Mouse (Mus musculus) cerebellum, adult 2 months (tissue): ENCODE measurements around the gene Sycn. TPM values are rescaled to one million over a fixed set of nuclear protein-coding genes. Genes with fewer than 3 reads are reported as not detected.

ENCODE experiments used
- DNase-seq, 2 experiments: peaks; one replicate each; pipeline ENCODE4 v3.0.0; 2021
- H3K27ac ChIP-seq: fragments of 200-500 bp; 2 replicates; pipeline ENCODE4 v1.5.1; 2012; ENCODE audit warnings: low read length, control low read depth, inconsistent platforms; ENCODE audit not compliant: insufficient read depth
- H3K27me3 ChIP-seq: fragments of 200-500 bp; 2 replicates; pipeline ENCODE4 v1.6.1; 2012; ENCODE audit warnings: inconsistent platforms, mild to moderate bottlenecking, low read length, moderate library complexity; ENCODE audit not compliant: control insufficient read depth, insufficient read depth
- H3K4me1 ChIP-seq: fragments of 200-500 bp; 2 replicates; pipeline ENCODE4 v1.6.1; 2011; ENCODE audit warnings: low read length; ENCODE audit not compliant: control insufficient read depth, insufficient read depth
- H3K4me3 ChIP-seq: fragments of 200-500 bp; replicated peaks from 2 replicates; pipeline ENCODE3; 2011; ENCODE audit warnings: mild to moderate bottlenecking, low read depth, low read length, control low read depth; ENCODE audit not compliant: insufficient read depth
- CTCF ChIP-seq: fragments of 200-500 bp; IDR thresholded peaks from 2 replicates; pipeline ENCODE4 v1.5.1; 2011; ENCODE audit warnings: low read depth, mild to moderate bottlenecking, control low read depth, low read length, moderate library complexity, borderline replicate concordance; ENCODE audit not compliant: insufficient read depth
- POLR2A ChIP-seq: fragments of 200-500 bp; IDR thresholded peaks from 2 replicates; pipeline ENCODE4 v1.6.1; 2011; ENCODE audit warnings: low read length, control low read depth, borderline replicate concordance; ENCODE audit not compliant: insufficient read depth
- WGBS: fragments of 180-500 bp; shearing (Covaris S2); methylation state at CpG from one replicate; pipeline ENCODE4 v1.1.7; 2018; 5-methylcytosine and 5-hydroxymethylcytosine counted together
- polyA plus RNA-seq: library from polyadenylated mRNA; depleted of rRNA; stranded (reverse); fragments of >200 nt; gene quantifications from 2 replicates; pipeline ENCODE4 v1.2.3, GENCODE M21; 2012

Sycn gene
- polyA plus RNA-seq, 1 experiment = not detected

GRCm38 (mm10) chr7:28547154-28547553, 6.5 kb downstream of the Sycn start, which contains the start of gene Nccrp1:
Gene Nccrp1, minus strand, starts transcription at chr7:28547254.
- Histone ChIP-seq H3K27me3 (peaks cover 9% of the 10 kb centered on the region; the same call in 1 of the 2 replicates), H3K27ac (no peak within 1 kb of the TSS), H3K4me1 (peaks cover 3% of the 10 kb centered on the region; the same call in 1 of the 2 replicates), H3K4me3 (peak within 1 kb of the TSS; percentile 13)
- no peak for DNase-seq
- TF ChIP-seq CTCF = no peak
- no peak for TF ChIP-seq POLR2A
- 6% methylated on average over 5 of the region's 5 CpGs for WGBS

GRCm38 (mm10) chr7:28547628-28548027, 6.9 kb downstream of the Sycn start:
- peaks cover 9% of the 10 kb centered on the region; the same call in 1 of the 2 replicates for H3K27me3 ChIP-seq
- 69% methylated on average over 7 of the region's 7 CpGs for WGBS
- no peak overlapping the region for H3K27ac ChIP-seq
- peaks cover 3% of the 10 kb centered on the region; the same call in 1 of the 2 replicates for H3K4me1 ChIP-seq
- TF ChIP-seq CTCF (no peak), POLR2A (no peak)
- DNase-seq = no peak
- no peak overlapping the region for H3K4me3 ChIP-seq

GRCm38 (mm10) chr7:28553076-28553475, 12.4 kb downstream of the Sycn start:
- 84% methylated on average over 6 of the region's 6 CpGs for WGBS
- H3K27me3 ChIP-seq = no peaks in the 10 kb centered on the region
- H3K4me3 ChIP-seq = no peak overlapping the region
- H3K4me1 ChIP-seq = no peaks in the 10 kb centered on the region; the same call in 1 of the 2 replicates
- TF ChIP-seq POLR2A (no peak), CTCF (no peak)
- no peak overlapping the region for H3K27ac ChIP-seq
- no peak for DNase-seq

GRCm38 (mm10) chr7:28555939-28556535, 15.4 kb downstream of the Sycn start:
- 40% methylated on average over 5 of the region's 5 CpGs for WGBS
- H3K4me1 ChIP-seq = peaks cover 14% of the 10 kb centered on the region

GRCm38 (mm10) chr7:28557069-28557468, 16.4 kb downstream of the Sycn start:
- no peak for DNase-seq
- Histone ChIP-seq H3K4me1 (peaks cover 16% of the 10 kb centered on the region), H3K27me3 (no peaks in the 10 kb centered on the region), H3K27ac (no peak overlapping the region), H3K4me3 (no peak overlapping the region)
- TF ChIP-seq CTCF (no peak), POLR2A (no peak)
- WGBS = 85% methylated on average over 5 of the region's 5 CpGs

More at GRCm38 (mm10) chr7:28555939-28556535, 15.4 kb downstream of the Sycn start:
- Histone ChIP-seq H3K27me3 (no peaks in the 10 kb centered on the region), H3K4me3 (no peak overlapping the region), H3K27ac (no peak overlapping the region)
- TF ChIP-seq CTCF = no peak
- no peak for TF ChIP-seq POLR2A
- DNase-seq = no peak

GRCm38 (mm10) chr7:28557708-28558107, 17.0 kb downstream of the Sycn start:
- Histone ChIP-seq H3K27me3 (no peaks in the 10 kb centered on the region), H3K4me1 (peaks cover 22% of the 10 kb centered on the region), H3K27ac (no peak overlapping the region), H3K4me3 (no peak overlapping the region)
- no peak for DNase-seq
- no peak for TF ChIP-seq POLR2A
- TF ChIP-seq CTCF = no peak
- WGBS = 70% methylated on average over 6 of the region's 6 CpGs

- TF ChIP-seq CTCF (no peak), POLR2A (no peak)
- Histone ChIP-seq H3K27ac (no peak overlapping the region), H3K4me3 (no peak overlapping the region), H3K4me1 (peaks cover 27% of the 10 kb centered on the region), H3K27me3 (no peaks in the 10 kb centered on the region)
- WGBS = 13% methylated on average over 4 of the region's 4 CpGs
- peak; percentile 48 to 57 for DNase-seq
Observed at GRCm38 (mm10) chr7:28558486-28558885, 17.8 kb downstream of the Sycn start.

GRCm38 (mm10) chr7:28560856-28561255, 20.2 kb downstream of the Sycn start:
- Histone ChIP-seq H3K4me3 (no peak overlapping the region), H3K27ac (no peak overlapping the region), H3K4me1 (peaks cover 34% of the 10 kb centered on the region), H3K27me3 (no peaks in the 10 kb centered on the region)
- TF ChIP-seq POLR2A (no peak), CTCF (no peak)
- WGBS = 95% methylated on average over 10 of the region's 10 CpGs
- DNase-seq = no peak
